In the genomic region with DNA sequence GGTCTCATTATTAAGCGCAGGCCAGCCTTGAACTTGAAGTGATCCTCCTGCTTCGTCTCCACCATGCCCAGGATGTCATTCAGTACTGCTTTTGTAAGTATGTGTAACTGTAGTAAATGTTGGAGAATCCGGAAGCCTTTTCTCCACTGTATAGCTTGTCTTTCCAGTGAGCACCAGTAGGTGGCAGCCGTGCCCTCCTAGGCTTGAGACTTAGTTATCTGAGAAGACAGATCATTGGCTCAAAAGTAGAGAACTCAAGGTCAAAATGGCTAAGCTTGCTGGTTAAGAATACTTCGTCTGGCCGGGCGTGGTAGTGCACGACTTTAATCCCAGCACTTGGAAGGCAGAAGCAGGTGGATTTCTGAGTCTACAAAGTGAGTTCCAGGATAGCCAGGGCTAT, we compare ENCODE assay signal across 8 mouse cellular contexts.
DNase-seq lines count a peak whose midpoint lies in the region; ATAC-seq and TF ChIP-seq lines count a peak whose summit lies in the region.

No protein-coding gene starts in this region.

- peak; percentile 59 for DNase-seq in midbrain, embryonic 10.5 days (ENCODE audit: low spot score)
- peak; percentile 82 for DNase-seq in adrenal gland, postnatal 36 days
- DNase-seq in embryo, embryonic 9.5 days (ENCODE audit: extremely low spot score), result peak; percentile 71
- peak; percentile 17 for DNase-seq in heart, postnatal 25 days (ENCODE audit: low spot score)
- DNase-seq in left cerebral cortex, adult 11 months (ENCODE audit: low spot score), result peak; percentile 50
- peak; percentile 65 for DNase-seq in midbrain, postnatal 0 days (ENCODE audit: low spot score)
- DNase-seq in spleen, postnatal 4 days (ENCODE audit: low spot score in 2 of 2), result peak; percentile 66 to 87

- H3K27me3 ChIP-seq in midbrain, embryonic 10.5 days (ENCODE audit: low read depth, poor library complexity, severe bottlenecking), result no peaks in the 10 kb centered on the region
- no peaks in the 10 kb centered on the region for H3K27me3 ChIP-seq in midbrain, embryonic 15.5 days (replicated peaks)
- H3K27me3 ChIP-seq in midbrain, postnatal 0 days (ENCODE audit: insufficient read depth, low read length), result no peaks in the 10 kb centered on the region

- intact Hi-C loops in heart, postnatal 25 days (cut with DNase I), result loop anchor here (5.0 kb wide), 1 partner anchor 245 kb away; no protein-coding TSS in a partner anchor

- no peak overlapping the region for H3K4me2 ChIP-seq in midbrain, embryonic 15.5 days
- H3K4me2 ChIP-seq in midbrain, postnatal 0 days (ENCODE audit: low read depth, low read length, poor library complexity, severe bottlenecking), result no peak overlapping the region

- no peak overlapping the region for H3K27ac ChIP-seq in midbrain, embryonic 10.5 days (replicated peaks)
- no peak overlapping the region for H3K27ac ChIP-seq in midbrain, embryonic 15.5 days
- no peak overlapping the region for H3K27ac ChIP-seq in midbrain, postnatal 0 days (ENCODE audit: low read depth, low read length)

- 0 out of 2 replicates have a peak, but pooled peaks cover 2% of the 10 kb centered on the region for H3K4me1 ChIP-seq in midbrain, embryonic 10.5 days
- no peaks in the 10 kb centered on the region for H3K4me1 ChIP-seq in midbrain, embryonic 15.5 days
- H3K4me1 ChIP-seq in midbrain, postnatal 0 days (ENCODE audit: insufficient read depth, low read length), result no peaks in the 10 kb centered on the region

- no peak for ATAC-seq in midbrain, embryonic 15.5 days (replicated peaks)
- ATAC-seq in midbrain, postnatal 0 days (ENCODE audit: low FRiP score), result no peak

- H3K4me3 ChIP-seq in midbrain, embryonic 10.5 days, result no peak overlapping the region
- no peak overlapping the region for H3K4me3 ChIP-seq in midbrain, embryonic 15.5 days
- no peak overlapping the region for H3K4me3 ChIP-seq in midbrain, postnatal 0 days (ENCODE audit: low read depth, low read length)

- WGBS in midbrain, embryonic 10.5 days, result 28% methylated on average over 8 of the region's 8 CpGs
- WGBS in midbrain, embryonic 15.5 days, result 29% methylated on average over 8 of the region's 8 CpGs
- WGBS in midbrain, postnatal 0 days, result 32% methylated on average over 8 of the region's 8 CpGs

- H3K36me3 ChIP-seq in midbrain, embryonic 10.5 days, result peaks cover 13% of the 10 kb centered on the region
- H3K36me3 ChIP-seq in midbrain, embryonic 15.5 days (replicated peaks), result peaks cover 5% of the 10 kb centered on the region; the same call in 1 of the 2 replicates
- H3K36me3 ChIP-seq in midbrain, postnatal 0 days (ENCODE audit: insufficient read depth, low read length), result no peaks in the 10 kb centered on the region

- TF ChIP-seq CTCF in midbrain, postnatal 0 days (IDR thresholded peaks at IDR 0.05), result peak; percentile 83

- no peak overlapping the region for H3K9ac ChIP-seq in midbrain, embryonic 15.5 days
- no peak overlapping the region for H3K9ac ChIP-seq in midbrain, postnatal 0 days (replicated peaks; ENCODE audit: low read length, poor library complexity, severe bottlenecking)

- no peaks in the 10 kb centered on the region for H3K9me3 ChIP-seq in midbrain, embryonic 10.5 days (replicated peaks)
- H3K9me3 ChIP-seq in midbrain, embryonic 15.5 days, result no peaks in the 10 kb centered on the region
- no peaks in the 10 kb centered on the region for H3K9me3 ChIP-seq in midbrain, postnatal 0 days (ENCODE audit: low read length)

Comparison
In these comparisons a context has a peak if more than half of its experiments do, and no peak if none do; other contexts are left out.
1. DNase-seq: peak in every context shown above with its lines; median percentile 82 in adrenal gland, postnatal 36 days; 76 in spleen, postnatal 4 days; 71 in embryo, embryonic 9.5 days; 65 in midbrain, postnatal 0 days; 59 in midbrain, embryonic 10.5 days; 50 in left cerebral cortex, adult 11 months; 17 in heart, postnatal 25 days.